Mouse (Mus musculus) natural killer cell, adult 2 months (primary cell): Measurements from ENCODE around the gene Ankrd65.

ENCODE experiments used
- DNase-seq, 2 experiments: peaks; one replicate each; pipeline ENCODE4 v3.0.0; 2022; ENCODE audit warnings: low spot score in 2 of 2

Gene Ankrd65

DNA sequence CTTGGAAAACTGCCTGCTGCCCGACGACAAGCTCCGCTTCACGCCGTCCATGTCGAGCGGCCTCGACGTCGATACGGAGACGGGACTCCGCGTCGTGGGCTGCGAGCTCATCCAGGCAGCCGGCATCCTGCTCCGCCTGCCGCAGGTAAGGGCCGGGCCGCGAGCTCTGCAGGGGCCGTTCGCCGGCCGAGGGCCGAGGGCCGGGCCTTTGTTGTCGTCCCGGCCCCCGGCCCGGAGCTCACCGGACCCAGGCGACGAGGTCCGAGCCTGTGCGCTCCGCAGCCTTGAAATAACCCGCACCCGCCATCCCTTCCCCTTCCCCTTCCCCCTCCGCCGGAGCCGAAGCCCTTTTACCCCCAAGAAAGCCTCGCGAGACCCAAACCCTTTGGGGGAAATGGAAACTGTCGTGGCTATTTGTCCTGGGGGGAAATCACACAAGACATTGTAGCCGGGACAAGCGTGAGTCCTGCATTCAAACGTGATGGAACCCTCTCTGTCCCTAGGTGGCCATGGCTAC is 22.5 kb downstream of the Ankrd65 start:
- peak in 1 of 2 experiments; percentile 21 for DNase-seq

GRCm38 (mm10) chr4:155817533-155817932 is 27.3 kb downstream of the Ankrd65 start:
- no peak for DNase-seq

- DNase-seq = peak; percentile 26 to 46
These were observed 30.8 kb downstream of the Ankrd65 start for GRCm38 (mm10) chr4:155821025-155821424.

- no peak for DNase-seq
These were observed 33.2 kb downstream of the Ankrd65 start for GRCm38 (mm10) chr4:155823443-155823842.

DNA sequence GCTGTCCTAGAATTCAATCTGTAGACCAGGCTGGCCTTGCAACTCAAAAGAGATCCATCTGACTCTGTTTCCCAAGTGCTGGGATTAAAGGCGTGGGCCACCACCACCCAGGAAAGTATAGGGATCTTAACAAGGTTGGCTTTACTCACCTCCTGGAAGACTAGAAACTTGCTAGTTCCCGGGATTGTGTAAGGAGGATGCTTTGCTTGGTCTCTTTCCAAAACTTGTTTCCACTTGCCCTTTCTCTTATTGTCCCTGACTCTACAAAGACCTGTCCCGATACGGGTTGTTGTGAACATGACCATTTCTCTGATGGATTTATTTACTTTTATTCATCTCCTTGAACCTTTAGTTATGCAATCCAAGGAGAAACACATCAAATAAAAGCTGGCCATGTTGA is 39.6 kb downstream of the Ankrd65 start:
- DNase-seq = no peak

DNA sequence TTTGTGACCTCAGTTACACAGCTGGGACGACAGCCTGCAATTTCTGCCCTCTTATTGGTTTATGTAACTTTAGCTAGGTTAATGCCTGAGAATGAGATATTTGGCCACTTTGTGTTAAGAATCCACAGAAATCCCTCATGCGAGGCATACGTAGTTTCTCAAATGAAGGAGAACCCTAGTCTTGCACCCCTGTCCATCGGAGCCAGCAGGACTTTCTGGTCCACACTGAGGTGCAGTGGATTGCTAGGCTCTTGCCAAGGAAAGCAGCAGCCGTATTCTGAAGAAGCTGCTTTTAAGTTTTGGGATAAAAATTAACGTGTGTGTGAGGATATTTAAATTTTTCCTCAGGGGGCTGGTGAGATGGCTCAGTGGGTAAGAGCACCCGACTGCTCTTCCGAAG is 40.4 kb downstream of the Ankrd65 start:
- no peak for DNase-seq

DNA sequence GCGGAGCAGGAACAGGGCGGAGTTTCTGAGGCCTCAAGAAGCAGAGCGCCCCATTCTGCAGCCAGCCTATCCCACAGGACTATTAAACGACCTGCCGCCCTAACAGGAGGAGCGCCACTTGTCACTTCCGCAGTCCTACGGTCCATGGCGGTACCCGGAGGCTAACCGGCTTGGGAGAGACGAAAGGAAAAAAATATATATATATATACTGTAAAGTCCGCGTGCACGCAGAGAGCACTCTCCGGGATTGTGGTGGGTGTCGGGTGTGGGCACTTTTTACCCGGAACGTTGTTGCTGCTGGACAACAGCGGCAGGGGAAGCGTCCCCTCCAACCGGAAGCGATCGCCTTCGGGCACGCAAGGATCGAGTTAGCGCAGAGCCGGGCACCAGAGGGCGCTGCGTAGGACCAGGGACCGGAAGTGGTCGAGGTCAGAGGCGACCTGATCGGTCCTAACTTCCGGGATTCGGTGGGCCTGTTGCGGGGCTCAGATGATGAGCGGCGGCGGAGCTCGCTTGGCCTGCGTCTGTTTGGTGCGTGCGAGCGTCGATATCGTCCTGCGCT is 41.0 kb downstream of the Ankrd65 start, which contains the start of gene Aurkaip1:
TSS of gene Aurkaip1 (plus strand) at position 68 of the 562 bp plus-strand sequence.
- peak; percentile 95 to 96 for DNase-seq

- DNase-seq = no peak
These were observed 41.6 kb downstream of the Ankrd65 start for GRCm38 (mm10) chr4:155831831-155832230.

- DNase-seq = no peak
These were observed 42.1 kb downstream of the Ankrd65 start for GRCm38 (mm10) chr4:155832321-155832720.

GRCm38 (mm10) chr4:155833234-155833633 is 43.0 kb downstream of the Ankrd65 start:
- DNase-seq = no peak

DNA sequence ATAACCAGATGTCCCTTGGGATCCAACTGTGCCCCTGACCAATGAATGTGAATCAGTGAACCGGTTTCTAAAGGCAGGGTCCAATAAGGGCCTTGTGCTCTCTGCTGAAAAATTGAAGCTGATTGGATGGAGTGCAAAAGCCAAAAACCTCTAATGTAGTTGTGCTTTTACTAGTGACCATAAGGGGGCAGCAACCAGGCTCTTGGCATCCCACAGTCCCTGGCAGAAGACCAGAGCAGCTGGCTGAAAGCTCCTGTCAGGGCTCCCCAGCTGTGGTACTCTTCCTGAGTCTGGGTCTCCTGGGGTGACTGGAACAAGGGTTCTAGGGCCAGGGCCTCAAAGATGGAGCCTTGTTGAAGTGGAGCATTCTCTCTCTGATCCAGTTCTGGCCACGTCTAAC is 43.6 kb downstream of the Ankrd65 start:
- DNase-seq = peak; percentile 71 to 76

DNA sequence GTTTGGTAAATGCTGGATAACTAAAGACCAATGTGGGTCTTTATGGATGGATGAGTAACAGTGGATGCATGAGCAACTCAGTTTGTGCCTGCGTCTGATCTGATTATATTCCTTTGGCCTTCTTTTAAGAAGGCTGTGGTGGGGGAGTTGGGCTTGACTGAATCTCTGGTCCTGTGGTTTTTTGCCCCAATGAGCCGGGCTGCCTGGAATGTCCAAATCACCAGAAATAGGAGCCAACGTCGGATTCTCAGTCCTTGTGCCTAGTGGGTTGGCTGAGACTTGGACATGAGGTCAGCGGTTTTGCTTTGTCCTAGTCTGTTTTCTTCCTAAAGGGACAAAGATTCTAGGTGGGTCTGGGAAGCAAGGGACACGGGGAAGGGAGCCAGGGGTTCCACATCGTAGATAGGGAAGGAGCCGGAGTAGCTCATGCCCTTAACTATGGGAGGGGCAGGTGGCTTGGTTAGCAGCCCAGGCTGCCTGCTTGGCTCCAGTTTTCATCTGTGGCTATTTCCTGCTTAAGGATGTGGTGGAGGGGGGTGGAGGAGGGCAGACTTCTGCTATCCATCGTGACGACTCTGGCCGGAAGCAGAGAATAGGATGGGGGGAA is 47.3 kb downstream of the Ankrd65 start:
- DNase-seq = no peak

DNA sequence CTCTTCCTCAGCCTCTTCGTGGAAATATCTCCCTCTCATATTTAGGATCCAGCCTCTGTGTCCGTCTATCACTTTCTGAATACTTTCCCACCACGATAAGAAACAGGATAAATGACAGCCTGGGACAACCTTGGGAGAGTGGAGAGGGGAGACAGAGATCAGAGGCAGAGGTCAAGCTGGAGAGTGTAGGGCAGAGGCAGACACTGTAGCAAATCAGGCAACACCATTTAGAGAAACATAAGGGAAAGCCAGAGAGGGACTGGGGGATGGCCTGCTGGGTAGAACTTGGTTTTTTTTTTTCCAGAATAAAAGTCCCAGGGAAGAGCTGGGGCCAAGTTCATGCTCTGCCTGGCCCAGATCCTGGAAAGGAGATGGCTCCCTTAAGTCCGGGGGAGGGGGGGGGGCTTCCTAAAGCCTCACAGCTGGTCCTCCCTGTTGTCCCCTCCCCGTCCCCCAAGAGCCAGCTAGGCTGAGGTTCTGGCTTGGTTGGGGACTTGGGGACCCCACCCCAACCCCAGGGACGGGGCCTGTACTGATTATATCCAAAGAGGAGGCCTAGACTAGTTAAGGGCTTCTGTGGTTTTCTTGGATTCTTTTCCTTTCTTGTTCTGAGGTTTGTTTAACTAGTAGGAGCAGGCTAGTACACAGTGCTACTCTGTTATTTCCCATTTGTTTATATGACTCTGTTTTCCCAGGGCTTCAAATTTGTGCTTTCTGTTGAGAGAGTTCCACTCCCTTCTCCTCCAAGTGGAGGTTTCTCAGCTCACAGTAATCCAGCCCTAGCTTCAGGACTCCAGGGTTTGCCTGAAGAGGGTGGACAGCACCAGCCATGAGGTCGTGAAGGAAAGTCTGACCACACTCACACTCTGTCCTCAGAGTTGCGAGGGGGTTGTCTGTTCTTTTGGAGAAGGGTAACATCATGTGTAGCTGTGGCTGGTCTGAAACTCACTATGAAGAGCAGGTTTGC is 48.2 kb downstream of the Ankrd65 start:
- DNase-seq = no peak

DNA sequence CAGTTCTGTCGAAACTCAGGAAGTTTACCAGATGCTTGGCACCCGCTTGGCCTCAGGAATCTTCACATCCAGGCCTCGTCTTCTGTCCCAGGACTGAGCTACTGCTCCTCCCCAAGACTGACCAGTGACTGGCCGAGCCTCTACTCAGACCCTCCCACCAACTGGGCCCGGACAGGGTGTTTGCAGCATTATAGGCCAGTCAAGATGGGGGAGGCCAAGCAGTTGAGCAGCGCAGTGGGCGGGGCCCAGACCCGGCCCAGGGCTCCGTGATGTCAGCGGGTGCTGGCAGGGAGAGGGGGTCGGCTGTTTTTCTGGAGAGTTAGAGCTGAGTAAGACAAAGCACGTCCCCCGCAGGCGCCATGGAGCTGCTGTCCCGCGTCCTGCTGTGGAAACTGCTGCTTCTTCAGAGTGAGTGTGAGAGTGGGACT is 49.3 kb downstream of the Ankrd65 start, which contains the start of gene Mxra8:
TSS of gene Mxra8 (plus strand) at position 198 of the 428 bp plus-strand sequence.
- no peak for DNase-seq

DNA sequence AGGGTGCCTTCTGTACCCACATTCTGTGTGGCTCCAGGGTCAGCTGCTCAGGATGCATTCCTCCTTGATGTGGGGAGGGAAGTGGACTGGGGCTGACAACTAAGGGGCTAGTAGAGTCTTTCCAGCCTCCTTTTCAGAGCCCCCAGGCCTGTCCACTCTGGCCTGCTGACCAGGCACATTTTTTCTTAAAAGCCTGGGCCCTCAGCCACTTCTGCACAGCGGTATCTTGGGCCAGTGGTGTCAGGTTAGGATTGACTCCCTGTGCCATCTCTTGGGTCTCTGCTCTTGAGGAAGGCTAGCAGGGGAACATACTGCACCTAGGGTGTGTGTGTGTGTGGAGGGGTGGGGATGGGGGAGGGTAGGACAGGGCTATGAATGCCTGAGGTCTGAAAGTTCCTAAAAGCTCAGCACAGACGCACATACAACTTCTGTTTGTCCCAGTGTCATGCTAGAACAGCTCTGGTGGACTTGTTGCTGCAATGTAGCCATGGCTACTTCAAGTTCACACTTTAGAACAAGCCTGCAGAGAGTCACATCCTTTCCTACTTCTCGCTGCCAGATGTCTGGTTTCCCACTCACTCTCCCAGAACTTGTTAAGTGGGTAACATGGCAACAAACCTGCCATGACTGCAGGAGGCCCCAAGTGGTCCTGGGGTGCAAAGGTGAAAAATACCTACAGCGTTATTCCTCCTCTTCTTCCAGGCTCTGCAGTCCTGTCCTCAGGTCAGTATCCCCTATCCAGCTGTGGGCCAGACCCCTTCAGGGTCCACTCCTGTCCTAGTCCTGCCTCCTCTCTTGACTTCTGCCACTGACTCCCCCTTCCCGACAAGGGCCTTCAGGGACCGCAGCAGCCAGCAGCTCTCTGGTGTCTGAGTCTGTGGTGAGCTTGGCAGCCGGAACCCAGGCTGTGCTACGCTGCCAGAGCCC is 50.1 kb downstream of the Ankrd65 start:
- DNase-seq = peak in 1 of 2 experiments; percentile 15

GRCm38 (mm10) chr4:155841003-155841454 is 50.8 kb downstream of the Ankrd65 start:
- DNase-seq = peak; percentile 61 to 77

- no peak for DNase-seq
These were observed 51.5 kb downstream of the Ankrd65 start for GRCm38 (mm10) chr4:155841651-155842270.

- no peak for DNase-seq
These were observed 53.0 kb downstream of the Ankrd65 start for GRCm38 (mm10) chr4:155843231-155843630.

DNA sequence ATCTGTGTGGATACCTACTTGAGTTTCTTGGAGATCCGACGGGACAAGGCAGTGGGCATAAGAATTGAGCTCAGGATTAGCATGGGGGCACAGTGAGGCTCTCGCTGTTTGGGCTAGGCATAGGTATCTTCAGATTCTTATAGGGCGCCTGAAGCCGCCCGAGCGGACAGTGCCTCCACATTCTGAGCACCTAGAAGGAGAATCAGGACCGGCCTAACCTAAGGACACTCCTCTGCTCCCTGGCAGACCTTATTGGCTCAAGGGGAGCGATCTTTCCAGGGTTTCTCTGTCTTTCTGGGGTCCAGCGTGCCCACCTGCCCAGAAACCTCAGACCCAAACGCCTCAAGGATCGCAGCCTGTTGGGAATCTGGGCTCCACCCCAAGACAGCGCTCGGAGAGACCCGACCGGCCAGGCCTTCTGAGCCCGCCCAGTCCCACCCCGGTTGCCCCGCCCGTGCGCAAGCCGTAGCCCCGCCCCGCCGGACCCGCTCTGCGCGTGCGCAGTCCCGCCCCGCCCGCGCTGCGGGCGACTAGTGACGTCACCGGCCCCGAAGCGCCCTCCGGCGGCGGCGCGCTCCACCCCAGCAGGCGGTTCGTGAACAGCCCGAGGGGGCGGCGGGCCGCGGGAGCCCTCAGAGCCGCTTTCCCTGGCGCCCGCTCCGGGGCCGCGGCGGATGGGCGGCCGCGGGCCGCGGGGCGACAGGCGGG is 56.8 kb downstream of the Ankrd65 start, which contains the start of gene Dvl1:
TSS of gene Dvl1 (plus strand) at position 532 of the 708 bp plus-strand sequence.
- peak; percentile 92 to 94 for DNase-seq
